ENCODE assay signal across 13 mouse cellular contexts in the genomic region with DNA sequence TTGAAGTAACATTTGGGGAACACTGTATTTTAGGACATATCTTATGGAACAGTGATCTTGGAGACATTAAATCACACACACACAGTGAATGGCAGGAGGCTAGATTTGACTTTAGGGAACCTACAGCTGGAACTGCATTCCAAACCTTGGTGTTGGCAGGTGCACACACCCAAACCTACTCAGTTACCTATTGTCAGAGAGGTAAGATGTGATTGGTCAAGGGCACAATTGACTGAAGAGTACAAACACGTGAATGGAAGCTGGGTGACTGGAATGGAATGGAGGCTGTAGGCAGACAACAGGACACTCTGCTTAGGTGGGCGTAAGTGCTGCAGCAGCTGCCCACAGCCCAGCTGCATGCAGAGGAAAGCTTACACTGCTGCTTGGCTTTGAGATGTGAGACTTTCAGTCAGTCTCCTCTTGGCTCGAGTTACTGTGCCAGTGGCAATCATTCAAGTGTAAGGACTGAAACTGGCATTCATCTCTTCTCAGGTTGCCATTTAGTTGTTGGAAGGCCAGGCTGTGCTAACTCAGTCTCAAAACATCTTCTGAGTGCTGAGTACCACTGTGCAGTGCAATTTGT.
A peak's percentile ranks its signal among the peaks of the same experiment; 100 is the strongest.
DNase-seq lines count a peak whose midpoint lies in the region; ATAC-seq and TF ChIP-seq lines count a peak whose summit lies in the region.
"Had no signal": no experiment of that assay in that cellular context is flagged by ENCODE, and none has a peak within 500 bp of the region (broad histone marks: within the 10 kb centered on the region; RNA-seq: fewer than 3 reads in every experiment).

No protein-coding gene starts in this region.

- no peak overlapping the region for H3K27ac ChIP-seq in hindbrain, embryonic 16.5 days (ENCODE audit: low read depth, low read length)
- no peak overlapping the region for H3K27ac ChIP-seq in hindbrain, embryonic 14.5 days
- H3K27ac ChIP-seq in cerebellum, adult 2 months (ENCODE audit: insufficient read depth, low read length) = no peak overlapping the region
- H3K27ac ChIP-seq: embryonic facial prominence, embryonic 12.5 days had no signal

- no peak for TF ChIP-seq POLR2A in cerebellum, adult 2 months (IDR thresholded peaks at IDR 0.05; ENCODE audit: borderline replicate concordance, insufficient read depth, low read length)

- no peak for DNase-seq in hindbrain, embryonic 14.5 days (ENCODE audit: low spot score)
- peak; percentile 56 for DNase-seq in R1 (ENCODE audit: low read depth, low spot score)
- peak; percentile 53 to 71 for DNase-seq in cerebellum, adult 2 months
- peak; percentile 15 to 21 for DNase-seq in left cerebral cortex, postnatal 10 days (ENCODE audit: extremely low spot score in 1 of 2, low spot score in 2 of 2)
- DNase-seq in Muller cell, postnatal 12 days (ENCODE audit: inconsistent ontology term) = no peak
- no peak for DNase-seq in retina, postnatal 1 day
- DNase-seq: lung, postnatal 36 days; thymus, postnatal 14 days had no signal

- WGBS in hindbrain, embryonic 16.5 days = 49% methylated on average over 3 of the region's 3 CpGs
- 66% methylated on average over 3 of the region's 3 CpGs for WGBS in hindbrain, embryonic 14.5 days
- WGBS in cerebellum, adult 2 months = 26% methylated on average over 3 of the region's 3 CpGs

- intact Hi-C loops in left cerebral cortex, postnatal 10 days (cut with DNase I) = no loop called here

- ATAC-seq in hindbrain, embryonic 16.5 days = 0 out of 2 replicates have a peak, but pooled peaks have one; percentile 52
- ATAC-seq in hindbrain, embryonic 14.5 days (ENCODE audit: low FRiP score) = no peak
- ATAC-seq: forebrain, embryonic 16.5 days had no signal

- no peak for TF ChIP-seq CTCF in cerebellum, adult 2 months (IDR thresholded peaks at IDR 0.05; ENCODE audit: borderline replicate concordance, insufficient read depth, low read depth, low read length)

- H3K27me3 ChIP-seq in hindbrain, embryonic 16.5 days (replicated peaks; ENCODE audit: control insufficient read depth, insufficient read depth, low read length) = no peaks in the 10 kb centered on the region
- no peaks in the 10 kb centered on the region for H3K27me3 ChIP-seq in hindbrain, embryonic 14.5 days (ENCODE audit: control insufficient read depth, insufficient read depth, low read length)
- no peaks in the 10 kb centered on the region for H3K27me3 ChIP-seq in cerebellum, adult 2 months (ENCODE audit: control insufficient read depth, insufficient read depth, low read length)
- H3K27me3 ChIP-seq: embryonic facial prominence, embryonic 12.5 days; heart, embryonic 12.5 days; hindbrain, embryonic 15.5 days had no signal

- H3K36me3 ChIP-seq in hindbrain, embryonic 16.5 days (ENCODE audit: control insufficient read depth, insufficient read depth, low read length) = no peaks in the 10 kb centered on the region
- H3K36me3 ChIP-seq in hindbrain, embryonic 14.5 days (replicated peaks; ENCODE audit: control insufficient read depth, insufficient read depth) = no peaks in the 10 kb centered on the region
- H3K36me3 ChIP-seq: embryonic facial prominence, embryonic 12.5 days; heart, embryonic 12.5 days; hindbrain, embryonic 15.5 days had no signal

- H3K9me3 ChIP-seq in hindbrain, embryonic 16.5 days (ENCODE audit: control insufficient read depth, low read length) = no peaks in the 10 kb centered on the region
- H3K9me3 ChIP-seq in hindbrain, embryonic 14.5 days (ENCODE audit: control insufficient read depth, low read length) = no peaks in the 10 kb centered on the region
- H3K9me3 ChIP-seq: embryonic facial prominence, embryonic 12.5 days; heart, embryonic 12.5 days; hindbrain, embryonic 15.5 days had no signal

- no peak overlapping the region for H3K4me2 ChIP-seq in hindbrain, embryonic 16.5 days (ENCODE audit: low read length)
- H3K4me2 ChIP-seq in hindbrain, embryonic 14.5 days (replicated peaks) = no peak overlapping the region
- H3K4me2 ChIP-seq: embryonic facial prominence, embryonic 12.5 days; heart, embryonic 12.5 days; hindbrain, embryonic 15.5 days had no signal

- peaks cover 7% of the 10 kb centered on the region for H3K4me1 ChIP-seq in hindbrain, embryonic 16.5 days (ENCODE audit: control insufficient read depth, insufficient read depth, low read depth, low read length)
- peaks cover 5% of the 10 kb centered on the region; the same call in 1 of the 2 replicates for H3K4me1 ChIP-seq in hindbrain, embryonic 14.5 days (replicated peaks; ENCODE audit: control insufficient read depth, insufficient read depth, low read length)
- H3K4me1 ChIP-seq in cerebellum, adult 2 months (ENCODE audit: control insufficient read depth, insufficient read depth, low read length) = peaks cover 20% of the 10 kb centered on the region
- H3K4me1 ChIP-seq: embryonic facial prominence, embryonic 12.5 days; heart, embryonic 12.5 days had no signal

- no peak overlapping the region for H3K4me3 ChIP-seq in hindbrain, embryonic 16.5 days (ENCODE audit: low read length)
- H3K4me3 ChIP-seq in hindbrain, embryonic 14.5 days (replicated peaks; ENCODE audit: low read length) = no peak overlapping the region
- H3K4me3 ChIP-seq in cerebellum, adult 2 months (replicated peaks; ENCODE audit: insufficient read depth, low read depth, low read length) = no peak overlapping the region
- H3K4me3 ChIP-seq: embryonic facial prominence, embryonic 12.5 days; heart, embryonic 12.5 days; hindbrain, embryonic 15.5 days had no signal

- no peak overlapping the region for H3K9ac ChIP-seq in hindbrain, embryonic 16.5 days (ENCODE audit: low read depth, low read length)
- no peak overlapping the region for H3K9ac ChIP-seq in hindbrain, embryonic 14.5 days
- H3K9ac ChIP-seq: embryonic facial prominence, embryonic 12.5 days; heart, embryonic 12.5 days; hindbrain, embryonic 15.5 days had no signal

Comparison
In these comparisons a context has a peak if more than half of its experiments do, and no peak if none do; other contexts are left out.
1. DNase-seq: peak in R1 (single experiment), cerebellum, adult 2 months (2 of 2) and left cerebral cortex, postnatal 10 days (2 of 2); none in hindbrain, embryonic 14.5 days (single experiment), Muller cell, postnatal 12 days (single experiment) and retina, postnatal 1 day (single experiment).